Mouse (Mus musculus): ENCODE measurements around the gene Spaca3.

Spaca3 gene

DNA sequence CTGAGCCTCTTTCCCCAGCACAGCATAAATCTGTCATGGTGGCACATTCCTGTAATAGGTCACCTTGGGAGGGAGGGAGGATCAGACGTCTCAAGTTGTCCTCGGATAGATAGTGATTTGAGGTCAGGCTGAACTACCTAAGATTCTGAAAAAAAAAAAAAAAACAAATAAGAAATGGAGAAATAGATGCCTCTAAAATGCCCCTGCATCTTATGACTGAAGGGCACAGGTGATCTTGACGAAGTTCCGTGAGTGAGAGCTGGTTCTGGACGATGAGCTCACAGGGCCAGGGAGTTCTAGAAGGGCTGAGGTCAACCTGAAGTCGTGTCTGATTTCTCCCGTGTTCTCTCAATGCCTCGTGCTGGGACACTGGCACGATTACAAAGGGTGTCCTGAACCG is at the start of gene Spaca3:
TSS of gene Spaca3 (plus strand) at position 301 of the 400 bp plus-strand sequence.
- DNase-seq (ENCODE audit: low spot score in 2 of 2) = no peak

DNA sequence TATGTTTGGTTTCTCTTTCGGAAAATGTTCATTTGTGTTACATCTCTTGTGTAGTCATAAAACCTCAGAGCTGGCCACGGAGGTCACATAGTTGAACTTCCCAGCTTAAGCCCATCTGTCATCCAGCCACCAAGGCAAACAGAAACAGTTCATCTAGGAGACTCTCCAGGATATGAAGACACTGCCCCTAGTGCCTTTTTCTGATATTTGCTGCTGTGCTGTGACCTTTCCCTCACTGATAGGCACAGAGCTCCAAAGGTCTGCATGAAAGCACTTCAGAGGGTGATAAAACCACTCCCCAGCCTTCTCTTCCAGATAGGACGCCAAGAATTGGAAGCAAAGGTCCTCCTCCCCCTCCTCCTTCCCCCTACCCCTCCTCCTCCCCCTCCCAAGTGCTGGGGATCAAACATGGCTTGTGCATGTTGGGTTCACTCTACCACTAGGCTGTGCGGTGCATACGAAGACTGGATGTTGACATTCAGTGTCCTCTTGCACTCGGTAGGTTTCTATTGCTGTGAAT is 49.6 kb upstream of the Spaca3 start:
- no peak for DNase-seq (ENCODE audit: low spot score in 2 of 2)

DNA sequence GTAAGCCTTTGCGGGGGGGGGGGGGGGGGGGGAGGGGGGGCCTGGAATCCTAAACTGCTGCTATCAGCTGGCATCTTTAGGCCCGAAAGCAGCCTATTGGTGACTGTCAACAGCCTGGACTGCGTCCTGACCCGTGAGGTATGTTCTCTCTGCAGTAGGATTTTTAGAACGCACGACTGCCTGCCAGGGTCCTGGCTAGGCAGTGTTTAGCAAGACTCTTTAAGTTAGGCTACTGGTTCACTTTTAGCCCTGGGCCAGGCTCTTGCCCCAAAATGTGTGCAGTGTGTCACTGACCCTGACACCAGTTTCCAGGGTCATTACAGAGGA is 48.5 kb upstream of the Spaca3 start:
- DNase-seq (ENCODE audit: low spot score in 2 of 2) = no peak

DNA sequence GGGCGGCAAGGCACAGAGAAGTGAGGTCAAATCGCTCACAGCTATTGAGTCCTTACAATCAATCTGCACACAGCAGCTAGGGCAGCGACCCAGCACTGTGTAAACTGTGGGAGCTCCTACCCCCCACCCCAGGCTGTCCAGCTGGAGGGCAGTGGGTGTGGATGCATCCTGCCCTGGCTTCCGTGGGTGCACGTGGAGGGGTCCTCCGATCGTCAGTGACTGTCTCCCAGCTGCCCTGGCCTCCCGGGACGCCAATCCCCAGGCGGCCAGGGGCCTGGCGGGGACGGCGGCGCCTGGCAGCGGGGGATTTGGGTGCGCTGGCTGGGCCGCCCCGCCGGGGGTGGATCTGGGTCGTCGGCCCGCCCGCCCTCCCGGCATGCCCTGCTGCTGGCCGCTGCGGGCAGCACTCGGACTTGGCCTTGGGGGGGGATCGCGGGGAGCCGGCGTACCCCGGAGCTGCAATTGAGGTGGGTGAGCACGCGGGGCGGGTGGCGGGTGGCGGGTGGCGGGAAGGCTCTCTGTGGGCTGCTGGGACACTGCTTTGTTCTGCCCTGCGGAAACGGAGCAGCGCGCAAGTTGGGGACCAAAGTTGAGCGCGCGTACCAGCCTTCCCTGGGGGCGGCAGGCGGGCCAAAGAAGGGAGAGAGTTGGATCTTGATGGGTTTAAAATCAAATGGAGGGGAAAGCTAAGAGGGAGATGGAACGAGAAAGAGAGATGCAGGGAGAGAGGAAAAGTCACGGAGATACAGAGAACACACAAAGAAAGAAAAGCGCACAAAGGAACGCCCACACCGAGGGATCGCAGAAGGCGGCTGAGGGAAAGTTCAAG is 48.0 kb upstream of the Spaca3 start, which contains the start of gene Tmem98:
TSS of gene Tmem98 (plus strand) at position 183 of the 829 bp plus-strand sequence.
- DNase-seq (ENCODE audit: low spot score in 2 of 2) = no peak

GRCm38 (mm10) chr11:80811156-80811555 is 47.0 kb upstream of the Spaca3 start:
- no peak for DNase-seq (ENCODE audit: low spot score in 2 of 2)

DNA sequence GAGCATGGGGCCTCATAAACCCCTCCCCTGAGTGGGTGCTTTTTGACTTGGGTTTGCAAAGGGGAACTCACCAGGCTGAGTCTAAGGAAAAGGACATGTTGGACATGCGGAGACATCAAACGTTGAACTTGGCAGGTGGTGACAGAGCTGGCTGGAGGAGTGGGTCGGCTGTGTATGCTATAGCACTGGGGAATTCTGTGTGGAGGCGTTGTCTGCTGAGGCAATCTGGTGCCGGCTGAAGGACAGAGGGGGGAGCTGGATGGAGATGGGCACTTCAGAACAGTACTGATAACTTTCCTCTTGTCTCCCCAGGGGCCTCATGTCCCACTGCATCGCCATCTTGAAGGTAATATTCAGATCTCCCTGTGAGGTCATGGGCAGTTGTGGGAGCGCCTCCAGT is 42.8 kb upstream of the Spaca3 start:
- DNase-seq (ENCODE audit: low spot score in 2 of 2) = no peak

- peak; percentile 32 to 72 for DNase-seq (ENCODE audit: low spot score in 2 of 2)
Measured at GRCm38 (mm10) chr11:80818060-80818697, 40.0 kb upstream of the Spaca3 start.

DNA sequence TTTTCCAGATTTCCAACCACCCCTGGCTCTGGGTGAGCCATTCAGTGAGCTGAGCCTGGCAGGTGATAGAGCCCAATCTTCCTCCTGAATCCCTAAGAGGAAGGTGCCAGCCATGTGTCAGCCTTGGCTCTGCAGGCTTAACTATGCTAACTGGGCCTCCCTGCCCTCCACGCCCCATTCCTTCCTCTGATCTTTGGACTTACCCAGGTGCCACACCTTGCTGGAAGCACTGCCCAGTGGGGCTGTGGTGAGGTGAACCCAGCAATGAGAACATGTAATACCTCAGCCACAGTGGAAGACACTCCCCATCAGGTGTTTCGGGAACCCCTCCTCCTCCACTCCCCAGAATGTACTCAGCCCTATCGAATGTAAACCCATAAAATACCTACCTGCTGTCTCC is 38.1 kb upstream of the Spaca3 start:
- DNase-seq (ENCODE audit: low spot score in 2 of 2) = no peak

- DNase-seq (ENCODE audit: low spot score in 2 of 2) = no peak
Measured at GRCm38 (mm10) chr11:80821296-80821695, 36.9 kb upstream of the Spaca3 start.

- DNase-seq (ENCODE audit: low spot score in 2 of 2) = no peak
Measured at GRCm38 (mm10) chr11:80821794-80822193, 36.4 kb upstream of the Spaca3 start.

- DNase-seq (ENCODE audit: low spot score in 2 of 2) = no peak
Measured at GRCm38 (mm10) chr11:80835395-80835794, 22.8 kb upstream of the Spaca3 start.

DNA sequence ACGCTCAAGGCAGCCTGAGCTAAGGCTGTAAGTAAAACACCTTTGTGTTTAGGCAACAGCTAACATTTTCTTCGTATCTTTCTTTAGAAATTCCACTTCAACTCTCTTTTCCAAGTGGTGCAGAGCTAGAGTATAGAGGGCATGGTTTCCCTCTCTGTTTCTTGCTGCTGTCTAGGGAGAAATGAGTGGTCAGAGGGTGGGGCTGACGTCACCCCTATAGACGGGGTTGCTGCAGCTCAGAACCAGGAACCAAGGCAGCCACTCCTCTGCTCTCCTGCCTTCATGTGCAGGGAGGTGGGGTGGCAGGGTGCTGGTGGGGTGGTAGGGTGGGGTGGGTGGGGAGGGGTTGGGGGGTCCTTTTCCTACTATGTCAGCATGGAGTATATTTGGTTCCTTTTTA is 22.3 kb upstream of the Spaca3 start:
- no peak for DNase-seq (ENCODE audit: low spot score in 2 of 2)

DNA sequence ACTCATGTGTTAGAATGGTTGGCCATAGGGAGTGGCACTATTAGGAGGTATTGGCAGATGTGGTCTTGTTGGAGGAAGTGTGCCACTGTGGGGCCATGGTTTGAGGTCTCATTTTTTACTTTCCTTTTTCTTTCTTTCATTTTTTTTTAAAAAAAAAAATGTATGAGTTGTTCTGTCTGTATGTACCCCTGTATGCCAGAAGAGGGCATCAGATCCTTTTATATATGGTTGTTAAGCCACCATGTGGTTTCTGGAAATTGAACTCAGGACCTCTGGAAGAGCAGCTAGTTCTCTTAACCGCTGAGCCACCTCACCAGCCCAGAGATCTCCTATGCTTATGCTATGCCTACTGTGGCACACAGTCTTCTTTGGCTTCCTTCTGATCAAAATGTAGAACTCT is 19.4 kb upstream of the Spaca3 start:
- DNase-seq (ENCODE audit: low spot score in 2 of 2) = no peak

- DNase-seq (ENCODE audit: low spot score in 2 of 2) = no peak
Measured at GRCm38 (mm10) chr11:80843435-80843834, 14.7 kb upstream of the Spaca3 start.

- DNase-seq (ENCODE audit: low spot score in 2 of 2) = no peak
Measured at GRCm38 (mm10) chr11:80845486-80845885, 12.7 kb upstream of the Spaca3 start.

GRCm38 (mm10) chr11:80846115-80846514 is 12.1 kb upstream of the Spaca3 start:
- DNase-seq (ENCODE audit: low spot score in 2 of 2) = no peak

DNA sequence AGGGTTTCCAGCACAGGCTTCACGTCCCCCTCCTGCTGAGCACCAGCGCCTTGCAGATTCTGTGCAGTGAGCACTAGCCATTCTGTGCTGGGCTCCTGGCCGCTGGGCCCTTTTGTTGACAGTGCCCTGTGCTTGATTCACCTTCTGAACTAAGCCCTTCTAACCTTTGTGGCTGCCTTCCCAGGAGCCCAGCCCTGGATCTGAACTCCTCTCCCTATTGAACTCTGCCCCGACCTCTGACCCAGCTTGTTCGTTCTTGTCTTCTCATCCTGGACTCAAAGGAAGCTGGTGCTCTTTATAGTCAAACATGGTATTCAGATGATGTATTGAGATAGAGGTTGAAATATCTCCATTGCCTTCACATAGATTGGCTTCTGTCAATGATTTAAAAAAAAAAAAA is 10.0 kb upstream of the Spaca3 start:
- no peak for DNase-seq (ENCODE audit: low spot score in 2 of 2)

- no peak for DNase-seq (ENCODE audit: low spot score in 2 of 2)
Measured at GRCm38 (mm10) chr11:80851859-80852258, 6.3 kb upstream of the Spaca3 start.

- no peak for DNase-seq (ENCODE audit: low spot score in 2 of 2)
Measured at GRCm38 (mm10) chr11:80853014-80853413, 5.2 kb upstream of the Spaca3 start.

DNA sequence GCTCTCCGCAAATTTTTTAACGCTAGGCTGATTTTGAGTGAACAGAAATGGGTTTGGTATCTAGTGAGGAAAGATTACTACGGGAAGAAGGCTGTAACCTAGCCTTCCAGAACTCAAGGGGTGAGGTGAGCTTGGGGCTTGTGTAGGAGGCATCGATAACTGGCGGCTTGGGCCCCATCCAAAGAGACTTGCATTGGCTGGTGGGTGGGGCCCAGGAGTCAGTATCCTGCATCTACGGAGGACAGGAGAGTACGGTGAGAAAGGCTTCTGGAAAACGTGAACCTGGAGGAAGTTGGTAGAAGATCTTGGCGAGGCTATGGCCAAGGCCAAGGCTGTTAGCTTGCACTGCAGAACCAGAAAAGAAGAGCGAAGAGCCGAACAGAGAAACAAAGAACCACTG is 3.7 kb upstream of the Spaca3 start:
- no peak for DNase-seq (ENCODE audit: low spot score in 2 of 2)

- no peak for DNase-seq (ENCODE audit: low spot score in 2 of 2)
Measured at GRCm38 (mm10) chr11:80854908-80855307, 3.3 kb upstream of the Spaca3 start.

DNA sequence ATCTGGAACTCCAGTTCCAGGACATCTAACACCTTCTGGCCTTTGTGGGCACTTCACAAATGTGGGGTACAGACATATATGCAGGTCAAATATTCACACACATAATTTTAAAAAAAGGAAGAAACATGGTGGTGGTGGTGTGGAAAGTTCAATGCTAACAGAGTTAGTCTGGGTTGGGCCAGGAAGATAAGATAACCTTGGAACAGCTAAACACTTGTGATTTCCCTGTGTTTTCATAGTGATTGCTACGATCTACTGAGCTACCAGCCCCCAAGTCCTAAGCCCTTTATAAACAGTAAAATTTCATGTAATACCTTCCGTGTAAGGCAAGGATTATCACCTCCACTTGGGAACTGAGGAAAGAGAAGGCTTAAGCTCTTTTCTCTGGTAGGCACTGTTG is 1.3 kb upstream of the Spaca3 start:
- DNase-seq (ENCODE audit: low spot score in 2 of 2) = no peak

GRCm38 (mm10) chr11:80862941-80863340 is 4.8 kb downstream of the Spaca3 start:
- DNase-seq (ENCODE audit: low spot score in 2 of 2) = no peak

Data from spleen, postnatal 4 days (tissue).